Mouse (Mus musculus) G1E (cell line): Measurements from ENCODE around the gene Mkrn1.

Experiments used
- CTCF ChIP-seq: IDR thresholded peaks from 2 replicates; pipeline ENCODE4 v1.5.1; 2012; ENCODE audit warnings: low read depth, low read length, inconsistent platforms, mixed read lengths
- GATA1 ChIP-seq: IDR thresholded peaks from 2 replicates; pipeline ENCODE4 v1.6.1; 2012; ENCODE audit warnings: borderline replicate concordance, low read length, inconsistent platforms, mixed read lengths
- GATA2 ChIP-seq: IDR thresholded peaks from 2 replicates; pipeline ENCODE4 v1.6.1; 2012; ENCODE audit warnings: low read depth, low read length, inconsistent platforms, borderline replicate concordance
- POLR2AphosphoS5 ChIP-seq: IDR thresholded peaks from 2 replicates; pipeline ENCODE4 v1.6.1; 2012; ENCODE audit warnings: low read depth, low read length, inconsistent platforms; ENCODE audit not compliant: insufficient replicate concordance

GRCm38 (mm10) chr6:39369631-39370030 lies 50.6 kb downstream of the Mkrn1 start:
- TF ChIP-seq GATA1 (no peak), CTCF (no peak), POLR2AphosphoS5 (no peak), GATA2 (no peak)
